Mouse (Mus musculus) midbrain, embryonic 10.5 days (tissue): ENCODE measurements around the gene Rad51c. TPM values are rescaled to one million over a fixed set of nuclear protein-coding genes. Genes with fewer than 3 reads are reported as not detected.

Experiments
- polyA plus RNA-seq: library from polyadenylated mRNA; unstranded; fragments of >200 nt; fragmentation: Nextera tagmentation; extraction: Ambion mirVana; gene quantifications from 2 replicates; pipeline ENCODE4 v1.2.1, GENCODE M21; 2016

Rad51c gene
- polyA plus RNA-seq, 1 experiment from 2014 or later, result 15.1 TPM

Other genes with a start within 250 kb of the Rad51c start
- 5.8 and 8.5 TPM in 2 replicates for gene Ppm1e, start 45.9 kb downstream of the Rad51c start, polyA plus RNA-seq
- gene Tex14, start 111 bp upstream of the Rad51c start, polyA plus RNA-seq, result 0.37 TPM in 1 of 2 replicates, not detected in the other
- not detected in 2 replicates for gene Gm11492, start 161.7 kb upstream of the Rad51c start, polyA plus RNA-seq
- gene Sept4, start 163.9 kb upstream of the Rad51c start, polyA plus RNA-seq, result 10.7 and 11.3 TPM in 2 replicates
- gene Mtmr4, start 187.2 kb upstream of the Rad51c start, polyA plus RNA-seq, result 63.5 and 69.8 TPM in 2 replicates
- 0.40 and 0.42 TPM in 2 replicates for gene Hsf5, start 212.2 kb upstream of the Rad51c start, polyA plus RNA-seq